Mouse (Mus musculus) ES-Bruce4 (cell line): ENCODE measurements around the gene Gramd4. TPM values are rescaled to one million over a fixed set of nuclear protein-coding genes. Genes with fewer than 3 reads are reported as not detected.

ENCODE experiments used
- H3K27ac ChIP-seq: 2 replicates; pipeline ENCODE4 v1.5.1; 2012; ENCODE audit warnings: low read length, inconsistent platforms; ENCODE audit not compliant: insufficient read depth
- H3K27me3 ChIP-seq: 2 replicates; pipeline ENCODE4 v1.6.1; 2012; ENCODE audit warnings: mild to moderate bottlenecking, low read length, inconsistent platforms; ENCODE audit not compliant: control insufficient read depth, poor library complexity, insufficient read depth, severe bottlenecking
- H3K36me3 ChIP-seq: 2 replicates; pipeline ENCODE4 v1.6.1; 2012; ENCODE audit warnings: inconsistent platforms, mild to moderate bottlenecking, low read length, moderate library complexity; ENCODE audit not compliant: control insufficient read depth, poor library complexity, insufficient read depth, severe bottlenecking
- H3K4me1 ChIP-seq: one replicate; pipeline ENCODE4 v1.8.1; 2011; ENCODE audit warnings: low read length; ENCODE audit not compliant: control insufficient read depth, insufficient read depth
- H3K4me3 ChIP-seq: 2 replicates; pipeline ENCODE4 v1.5.1; 2011; ENCODE audit warnings: low read depth, mild to moderate bottlenecking, low read length
- H3K9ac ChIP-seq: 2 replicates; pipeline ENCODE4 v1.6.1; 2012; ENCODE audit warnings: low read depth, mild to moderate bottlenecking, inconsistent platforms; ENCODE audit not compliant: poor library complexity, severe bottlenecking
- H3K9me3 ChIP-seq: replicated peaks from 2 replicates; pipeline ENCODE4 v1.6.1; 2012; ENCODE audit warnings: mild to moderate bottlenecking, low read length, inconsistent platforms; ENCODE audit not compliant: control insufficient read depth, poor library complexity, insufficient read depth, severe bottlenecking
- CTCF ChIP-seq: IDR thresholded peaks from one replicate; pipeline ENCODE4 v1.8.1; 2011; ENCODE audit warnings: low read depth, low read length
- EP300 ChIP-seq: IDR thresholded peaks from 2 replicates; pipeline ENCODE4 v1.6.1; 2011; ENCODE audit warnings: low read depth, low read length; ENCODE audit not compliant: insufficient read depth
- POLR2A ChIP-seq: IDR thresholded peaks from one replicate; pipeline ENCODE4 v1.8.1; 2011; ENCODE audit warnings: low read length; ENCODE audit not compliant: insufficient read depth
- polyA plus RNA-seq: library from polyadenylated mRNA; stranded (reverse); fragments of >200 nt; gene quantifications from 2 replicates; pipeline ENCODE4 v1.2.4, GENCODE M21; 2011; ENCODE audit warnings: low read depth; ENCODE audit not compliant: missing spikeins, insufficient read depth, insufficient read length

Gene Gramd4
- polyA plus RNA-seq, 1 experiment = 22.6 TPM

DNA sequence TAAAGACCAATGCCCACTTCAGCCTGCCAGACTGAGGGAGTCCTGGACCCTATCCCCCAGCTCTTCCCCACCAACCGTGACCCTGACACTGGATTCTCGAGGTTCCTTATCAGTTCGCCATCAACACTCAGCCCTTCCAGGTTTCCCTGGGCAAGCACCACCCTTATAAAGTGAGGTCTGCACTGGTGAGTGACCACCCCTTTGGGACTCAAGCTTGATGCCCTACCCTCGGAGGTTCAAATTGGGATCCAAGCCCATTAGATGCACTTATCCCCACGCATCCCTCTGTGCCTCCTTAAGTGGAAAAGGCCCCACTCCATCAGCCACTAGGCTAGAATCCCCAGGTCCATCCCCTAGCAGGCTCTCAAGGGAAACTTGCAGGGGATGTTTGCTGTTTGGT is 126.6 kb downstream of the Gramd4 start:
- Histone ChIP-seq H3K4me3 (no peak overlapping the region), H3K36me3 (no peaks in the 10 kb centered on the region), H3K9ac (no peak overlapping the region), H3K9me3 (no peaks in the 10 kb centered on the region), H3K27me3 (no peaks in the 10 kb centered on the region), H3K4me1 (peaks cover 4% of the 10 kb centered on the region), H3K27ac (no peak overlapping the region)
- no peak for TF ChIP-seq EP300
- TF ChIP-seq CTCF = no peak
- no peak for TF ChIP-seq POLR2A

- Histone ChIP-seq H3K9me3 (no peaks in the 10 kb centered on the region), H3K4me1 (peaks cover 4% of the 10 kb centered on the region), H3K36me3 (no peaks in the 10 kb centered on the region), H3K9ac (peak overlapping the region; percentile 90), H3K4me3 (peak overlapping the region; percentile 82), H3K27me3 (no peaks in the 10 kb centered on the region), H3K27ac (no peak overlapping the region)
- TF ChIP-seq CTCF = no peak
- TF ChIP-seq POLR2A = no peak
- no peak for TF ChIP-seq EP300
Measured at GRCm38 (mm10) chr15:86184851-86185688, 127.6 kb downstream of the Gramd4 start.

GRCm38 (mm10) chr15:86185689-86186569 is 128.4 kb downstream of the Gramd4 start, which contains the start of gene Cerk:
Cerk (minus strand) TSS chr15:86186141.
- no peak within 1 kb of the TSS for H3K27ac ChIP-seq
- TF ChIP-seq CTCF (no peak), POLR2A (no peak), EP300 (no peak)
- peak within 1 kb of the TSS; percentile 82 for H3K4me3 ChIP-seq
- H3K4me1 ChIP-seq = peaks cover 4% of the 10 kb centered on the region
- no peaks in the 10 kb centered on the region for H3K27me3 ChIP-seq
- H3K9ac ChIP-seq = peak within 1 kb of the TSS; percentile 90
- H3K9me3 ChIP-seq = no peaks in the 10 kb centered on the region
- H3K36me3 ChIP-seq = no peaks in the 10 kb centered on the region

GRCm38 (mm10) chr15:86186686-86187085 is 129.2 kb downstream of the Gramd4 start:
- Histone ChIP-seq H3K4me3 (no peak overlapping the region), H3K36me3 (no peaks in the 10 kb centered on the region), H3K27me3 (no peaks in the 10 kb centered on the region), H3K27ac (no peak overlapping the region), H3K9me3 (no peaks in the 10 kb centered on the region), H3K4me1 (peaks cover 4% of the 10 kb centered on the region), H3K9ac (no peak overlapping the region)
- TF ChIP-seq EP300 (no peak), CTCF (no peak), POLR2A (no peak)

Other genes with a start within 250 kb of the Gramd4 start
- gene Cdpf1, start 246.0 kb upstream of the Gramd4 start, polyA plus RNA-seq = 18.1 and 19.9 TPM in 2 replicates
- gene Pkdrej, start 236.0 kb upstream of the Gramd4 start, polyA plus RNA-seq = 0.13 TPM in 1 of 2 replicates, not detected in the other
- 4.4 and 6.3 TPM in 2 replicates for gene Ttc38, start 225.4 kb upstream of the Gramd4 start, polyA plus RNA-seq
- gene Gtse1, start 197.9 kb upstream of the Gramd4 start, polyA plus RNA-seq = 134 and 138 TPM in 2 replicates
- gene Trmu, start 178.4 kb upstream of the Gramd4 start, polyA plus RNA-seq = 9.1 and 10.0 TPM in 2 replicates
- 8.0 and 10.2 TPM in 2 replicates for gene Celsr1, start 23.9 kb upstream of the Gramd4 start, polyA plus RNA-seq
- gene Cerk, start 128.4 kb downstream of the Gramd4 start, polyA plus RNA-seq = 4.2 and 5.5 TPM in 2 replicates
- gene Tbc1d22a, start 156.8 kb downstream of the Gramd4 start, polyA plus RNA-seq = 14.1 and 16.7 TPM in 2 replicates